Mouse (Mus musculus): Measurements from ENCODE around the gene Slc10a6.

Gene Slc10a6

GRCm38 (mm10) chr5:103629111-103629764 lies at the start of gene Slc10a6:
Gene Slc10a6, minus strand, starts transcription at chr5:103629403.
- peak; percentile 40 for DNase-seq (ENCODE audit: low spot score)

GRCm38 (mm10) chr5:103678974-103679373 lies 49.8 kb upstream of the Slc10a6 start:
- no peak for DNase-seq (ENCODE audit: low spot score)

- DNase-seq (ENCODE audit: low spot score): no peak
These were observed 48.7 kb upstream of the Slc10a6 start for GRCm38 (mm10) chr5:103677894-103678293.

- DNase-seq (ENCODE audit: low spot score): no peak
These were observed 47.2 kb upstream of the Slc10a6 start for GRCm38 (mm10) chr5:103676289-103676881.

GRCm38 (mm10) chr5:103674482-103674881 lies 45.3 kb upstream of the Slc10a6 start:
- DNase-seq (ENCODE audit: low spot score): no peak

- DNase-seq (ENCODE audit: low spot score): no peak
These were observed 44.4 kb upstream of the Slc10a6 start for GRCm38 (mm10) chr5:103673611-103674010.

- DNase-seq (ENCODE audit: low spot score): no peak
These were observed 42.7 kb upstream of the Slc10a6 start for GRCm38 (mm10) chr5:103671858-103672257.

GRCm38 (mm10) chr5:103665876-103666275 lies 36.7 kb upstream of the Slc10a6 start:
- no peak for DNase-seq (ENCODE audit: low spot score)

- no peak for DNase-seq (ENCODE audit: low spot score)
These were observed 35.7 kb upstream of the Slc10a6 start for GRCm38 (mm10) chr5:103664932-103665331.

GRCm38 (mm10) chr5:103659571-103659970 lies 30.4 kb upstream of the Slc10a6 start:
- peak; percentile 16 for DNase-seq (ENCODE audit: low spot score)

- DNase-seq (ENCODE audit: low spot score): no peak
These were observed 29.7 kb upstream of the Slc10a6 start for GRCm38 (mm10) chr5:103658921-103659320.

GRCm38 (mm10) chr5:103655346-103656118 lies 26.3 kb upstream of the Slc10a6 start, which contains the start of gene 1700016H13Rik:
Gene 1700016H13Rik, minus strand, starts transcription at chr5:103656010.
- DNase-seq (ENCODE audit: low spot score): no peak

GRCm38 (mm10) chr5:103654780-103655179 lies 25.6 kb upstream of the Slc10a6 start:
- no peak for DNase-seq (ENCODE audit: low spot score)

- no peak for DNase-seq (ENCODE audit: low spot score)
These were observed 25.0 kb upstream of the Slc10a6 start for GRCm38 (mm10) chr5:103654225-103654624.

- no peak for DNase-seq (ENCODE audit: low spot score)
These were observed 18.1 kb upstream of the Slc10a6 start for GRCm38 (mm10) chr5:103647320-103647719.

- no peak for DNase-seq (ENCODE audit: low spot score)
These were observed 15.0 kb upstream of the Slc10a6 start for GRCm38 (mm10) chr5:103644167-103644566.

GRCm38 (mm10) chr5:103637162-103637561 lies 8.0 kb upstream of the Slc10a6 start:
- no peak for DNase-seq (ENCODE audit: low spot score)

GRCm38 (mm10) chr5:103629854-103630580 lies 814 bp upstream of the Slc10a6 start:
- DNase-seq (ENCODE audit: low spot score): no peak

GRCm38 (mm10) chr5:103628499-103628898 lies 704 bp downstream of the Slc10a6 start:
- DNase-seq (ENCODE audit: low spot score): no peak

- no peak for DNase-seq (ENCODE audit: low spot score)
These were observed 4.4 kb downstream of the Slc10a6 start for GRCm38 (mm10) chr5:103624831-103625230.

- no peak for DNase-seq (ENCODE audit: low spot score)
These were observed 6.9 kb downstream of the Slc10a6 start for GRCm38 (mm10) chr5:103622321-103622720.

GRCm38 (mm10) chr5:103620301-103620973 lies 8.8 kb downstream of the Slc10a6 start:
- no peak for DNase-seq (ENCODE audit: low spot score)

All from left cerebral cortex, adult 11 months (tissue).